Mouse (Mus musculus): ENCODE measurements at regions not wholly inside any gene's neighbourhood (a gene's known extent, or its start where the extent isn't known, plus 50 kb on each side); places are given as distances from the start of the nearest gene placed in this dataset.
A peak's percentile ranks its signal among the peaks of the same experiment; 100 is the strongest.

- DNase-seq = peak; percentile 6 to 20
These were observed 77.9 kb upstream of the Grem2 start for GRCm38 (mm10) chr1:174999265-175000200.

GRCm38 (mm10) chr1:174992520-174992919, 70.9 kb upstream of the Grem2 start:
- DNase-seq = no peak

- DNase-seq = no peak
These were observed 67.0 kb upstream of the Grem2 start for GRCm38 (mm10) chr1:174988590-174988989.

GRCm38 (mm10) chr1:174971895-174972294, 50.3 kb upstream of the Grem2 start:
- DNase-seq = no peak

All from lung, adult 18-20 months (tissue).